Mouse (Mus musculus) layer of hippocampus, postnatal 10 days (tissue): ENCODE results near the gene Mark2. TPM values are rescaled to one million over a fixed set of nuclear protein-coding genes. Genes with fewer than 3 reads are reported as not detected.
"Not testable (repeated sequence)": the region's sequence is repeated elsewhere in the genome, so short reads cannot be mapped to it uniquely, and the experiment has no call there.

ENCODE experiments used
- DNase-seq, 2 experiments: peaks; one replicate each; pipeline ENCODE4 v3.0.0; 2021; ENCODE audit warnings: low spot score in 2 of 2
- long read RNA-seq: library from polyadenylated mRNA; stranded (forward); transcript quantifications from one replicate; pipeline ENCODE4 v2.0.0, GENCODE M21; 2023
- total RNA-seq, 2 experiments: library from RNA; stranded (reverse); gene quantifications; 2 replicates each; pipeline ENCODE4 v1.2.3; 2021

The Mark2 gene
- 100 to 1,000 TPM; 102 to 110 TPM for total RNA-seq
- long read RNA-seq, transcript Mark2-206 (17 exons, 3,104 nt) = major isoform, 26 of 70 reads
- long read RNA-seq, transcript Mark2-209 (18 exons, 2,874 nt) = minor isoform, 17 of 70 reads
- long read RNA-seq, partial matches to known transcripts = 3 of 70 reads
- long read RNA-seq, other reads (novel, unspliced or antisense) = 19 of 70 reads

GRCm38 (mm10) chr19:7341512-7342397 is at the start of gene Mark2:
Mark2 (minus strand) TSS chr19:7341860.
- DNase-seq = peak; percentile 99 to 100

GRCm38 (mm10) chr19:7388488-7388887 is 46.8 kb upstream of the Mark2 start:
- DNase-seq = no peak

- no peak for DNase-seq
These were observed 44.4 kb upstream of the Mark2 start for GRCm38 (mm10) chr19:7386042-7386441.

- peak; percentile 99 for DNase-seq
These were observed 41.5 kb upstream of the Mark2 start, which contains the start of gene Spindoc for GRCm38 (mm10) chr19:7382903-7383865. Spindoc (minus strand) TSS chr19:7382994.

- DNase-seq = peak; percentile 68 to 75
These were observed 40.7 kb upstream of the Mark2 start for GRCm38 (mm10) chr19:7382248-7382902.

- no peak for DNase-seq
These were observed 40.2 kb upstream of the Mark2 start for GRCm38 (mm10) chr19:7381906-7382247.

GRCm38 (mm10) chr19:7377639-7378038 is 36.0 kb upstream of the Mark2 start:
- no peak for DNase-seq

GRCm38 (mm10) chr19:7374491-7374890 is 32.8 kb upstream of the Mark2 start:
- DNase-seq = no peak

- not testable (repeated sequence) for DNase-seq
These were observed 27.8 kb upstream of the Mark2 start for GRCm38 (mm10) chr19:7369469-7369868.

- DNase-seq = no peak
These were observed 12.0 kb upstream of the Mark2 start for GRCm38 (mm10) chr19:7353636-7354035.

GRCm38 (mm10) chr19:7352809-7353495 is 11.3 kb upstream of the Mark2 start:
- DNase-seq = no peak

- DNase-seq = peak in 1 of 2 experiments; percentile 26
These were observed 8.3 kb upstream of the Mark2 start for GRCm38 (mm10) chr19:7349993-7350392.

GRCm38 (mm10) chr19:7345235-7345755 is 3.6 kb upstream of the Mark2 start:
- peak; percentile 76 to 82 for DNase-seq

GRCm38 (mm10) chr19:7342646-7343045 is 986 bp upstream of the Mark2 start:
- no peak for DNase-seq

- no peak for DNase-seq
These were observed 732 bp downstream of the Mark2 start for GRCm38 (mm10) chr19:7340780-7341475.

GRCm38 (mm10) chr19:7340371-7340779 is 1.3 kb downstream of the Mark2 start:
- peak; percentile 30 to 39 for DNase-seq

GRCm38 (mm10) chr19:7339867-7340266 is 1.8 kb downstream of the Mark2 start:
- DNase-seq = no peak

- no peak for DNase-seq
These were observed 2.6 kb downstream of the Mark2 start for GRCm38 (mm10) chr19:7339026-7339425.

GRCm38 (mm10) chr19:7337781-7338342 is 3.8 kb downstream of the Mark2 start:
- DNase-seq = no peak
